Mouse (Mus musculus) erythroblast, embryonic 14.5 days (primary cell): ENCODE data around the gene Slc25a30. TPM values are rescaled to one million over a fixed set of nuclear protein-coding genes. Genes with fewer than 3 reads are reported as not detected.
"Not testable (repeated sequence)": the region's sequence is repeated elsewhere in the genome, so short reads cannot be mapped to it uniquely, and the experiment has no call there.

Experiments
- H3K27me3 ChIP-seq: 2 replicates; pipeline ENCODE4 v1.6.1; 2012; ENCODE audit warnings: inconsistent platforms; ENCODE audit not compliant: control insufficient read depth
- H3K36me3 ChIP-seq: 2 replicates; pipeline ENCODE4 v1.6.1; 2012; ENCODE audit warnings: mild to moderate bottlenecking, inconsistent platforms; ENCODE audit not compliant: control insufficient read depth
- H3K4me1 ChIP-seq: 2 replicates; pipeline ENCODE4 v1.6.1; 2012; ENCODE audit warnings: inconsistent platforms; ENCODE audit not compliant: control insufficient read depth
- H3K4me3 ChIP-seq: replicated peaks from 2 replicates; pipeline ENCODE3; 2012; ENCODE audit warnings: moderate library complexity, mild to moderate bottlenecking, inconsistent platforms
- H3K9me3 ChIP-seq: 2 replicates; pipeline ENCODE4 v1.6.1; 2012; ENCODE audit warnings: low read length, inconsistent platforms, mixed read lengths; ENCODE audit not compliant: control insufficient read depth
- GATA1 ChIP-seq: IDR thresholded peaks from 2 replicates; pipeline ENCODE4 v1.6.1; 2012; ENCODE audit warnings: low read length, inconsistent platforms, mixed read lengths
- TAL1 ChIP-seq: IDR thresholded peaks from 3 replicates; pipeline ENCODE4 v1.6.1; 2012; ENCODE audit warnings: low read length, inconsistent platforms, mixed read lengths
- polyA plus RNA-seq: library from polyadenylated mRNA; stranded (reverse); fragments of >175 nt; gene quantifications from 2 replicates; pipeline ENCODE4 v1.2.3, GENCODE M21; 2012

Gene Slc25a30
- polyA plus RNA-seq, 1 experiment: 0.87 TPM

DNA sequence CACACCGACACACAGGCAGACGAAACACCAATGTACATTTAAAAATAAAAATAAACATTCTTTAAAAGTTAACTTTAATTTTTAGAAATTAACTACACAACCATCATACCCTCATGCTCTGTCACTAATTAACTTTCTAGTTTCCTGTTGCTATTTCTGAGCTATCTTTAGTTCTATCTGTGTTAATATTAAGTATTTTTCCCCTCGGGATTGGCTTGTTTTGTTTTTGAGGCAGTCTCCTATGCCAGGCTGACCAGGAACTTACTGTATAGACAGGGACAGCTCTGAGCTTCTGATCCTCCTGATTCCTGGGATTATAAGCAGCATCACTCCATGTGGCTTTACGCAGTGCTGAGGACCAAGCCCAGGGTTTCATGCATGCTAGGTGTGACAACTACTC is 6.9 kb downstream of the Slc25a30 start:
- Histone ChIP-seq H3K9me3 (no peaks in the 10 kb centered on the region), H3K4me3 (no peak overlapping the region), H3K27me3 (no peaks in the 10 kb centered on the region), H3K36me3 (peaks cover 20% of the 10 kb centered on the region), H3K4me1 (peaks cover 12% of the 10 kb centered on the region)
- no peak for TF ChIP-seq TAL1
- TF ChIP-seq GATA1: no peak

DNA sequence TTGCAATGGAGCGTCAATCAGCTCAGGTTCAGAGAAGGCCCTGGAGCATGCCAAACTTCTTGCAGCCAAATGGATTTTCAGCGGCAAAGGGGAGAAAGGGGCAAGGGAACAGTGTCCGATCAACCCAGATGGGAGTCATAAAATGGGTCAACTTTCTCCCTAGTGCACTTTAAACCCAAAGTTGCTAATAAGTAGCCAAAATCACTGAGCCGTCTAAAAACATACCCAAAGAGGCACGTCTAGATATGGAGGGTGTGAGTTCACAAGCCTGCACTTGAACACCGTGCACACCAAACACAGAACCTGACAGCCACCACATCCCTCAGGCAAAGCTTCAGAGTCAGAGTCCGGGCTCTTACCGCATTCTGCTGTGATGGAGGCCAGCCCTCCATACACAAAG is 10.2 kb downstream of the Slc25a30 start:
- H3K27me3 ChIP-seq: no peaks in the 10 kb centered on the region
- peaks cover 44% of the 10 kb centered on the region for H3K36me3 ChIP-seq
- no peak overlapping the region for H3K4me3 ChIP-seq
- TF ChIP-seq GATA1 (no peak), TAL1 (no peak)
- no peaks in the 10 kb centered on the region for H3K9me3 ChIP-seq
- peaks cover 27% of the 10 kb centered on the region for H3K4me1 ChIP-seq

DNA sequence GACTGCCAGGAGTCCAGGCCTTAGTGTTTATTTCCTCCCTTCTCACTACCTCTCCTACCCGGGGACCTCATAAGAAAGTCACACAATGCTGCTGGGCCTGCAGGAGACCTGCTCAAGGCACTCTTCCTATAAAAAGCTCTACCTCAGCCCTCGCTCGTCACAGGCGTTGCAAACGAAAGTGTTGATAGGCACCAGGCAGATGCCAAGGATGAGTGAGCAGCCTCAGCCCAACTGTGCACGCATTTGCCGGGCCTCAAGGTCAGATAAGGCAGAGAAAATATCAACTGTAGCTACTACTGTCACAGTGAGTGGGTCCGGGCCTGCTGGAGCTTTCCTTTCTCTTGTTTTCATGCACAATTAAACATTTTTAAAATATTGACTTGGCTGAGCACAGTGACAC is 13.4 kb downstream of the Slc25a30 start:
- H3K27me3 ChIP-seq: no peaks in the 10 kb centered on the region
- H3K4me3 ChIP-seq: no peak overlapping the region
- H3K4me1 ChIP-seq: peaks cover 25% of the 10 kb centered on the region
- no peaks in the 10 kb centered on the region for H3K9me3 ChIP-seq
- TF ChIP-seq TAL1 (no peak), GATA1 (no peak)
- H3K36me3 ChIP-seq: peaks cover 62% of the 10 kb centered on the region

DNA sequence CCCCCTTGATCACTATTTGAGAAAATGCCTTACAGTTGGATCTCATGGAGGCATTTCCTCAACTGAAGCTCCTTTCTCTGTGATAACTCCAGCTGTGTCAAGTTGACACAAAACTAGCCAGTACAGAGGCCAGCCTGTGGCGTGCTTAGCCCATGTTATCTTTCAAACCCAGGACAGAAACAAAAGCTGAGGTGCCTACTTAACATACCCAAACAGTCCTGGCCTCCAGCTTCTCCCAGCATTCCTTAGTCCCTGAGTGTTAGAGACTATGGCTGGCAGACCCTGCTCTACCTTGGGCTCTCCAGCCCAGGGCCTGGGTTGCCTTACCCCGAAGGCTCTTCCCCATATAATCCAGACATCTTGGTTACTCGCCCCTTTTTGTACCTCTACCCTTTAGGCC is 14.4 kb downstream of the Slc25a30 start:
- not testable (repeated sequence) for H3K4me3 ChIP-seq, H3K27me3 ChIP-seq, H3K9me3 ChIP-seq
- peaks cover 72% of the 10 kb centered on the region for H3K36me3 ChIP-seq
- peaks cover 19% of the 10 kb centered on the region for H3K4me1 ChIP-seq

DNA sequence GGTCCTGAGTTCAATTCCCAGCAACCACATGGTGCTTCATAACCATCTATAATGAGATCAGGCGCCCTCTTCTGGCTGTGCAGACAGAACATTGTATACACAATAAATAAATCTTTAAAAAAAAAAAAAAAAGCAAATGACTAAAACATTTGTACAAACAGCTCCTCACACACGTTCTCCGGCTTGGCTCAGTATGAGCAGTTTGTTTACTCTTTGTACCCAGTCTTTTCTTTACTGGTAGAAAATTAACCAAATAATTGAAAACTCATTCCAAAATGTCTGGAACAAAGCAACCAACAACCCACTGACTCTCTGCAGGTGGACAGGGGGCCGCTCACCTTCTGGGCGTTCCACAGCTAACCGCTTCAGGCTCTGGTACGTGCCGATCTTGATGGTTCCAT is 15.7 kb downstream of the Slc25a30 start:
- no peak overlapping the region for H3K4me3 ChIP-seq
- no peaks in the 10 kb centered on the region for H3K27me3 ChIP-seq
- H3K4me1 ChIP-seq: peaks cover 15% of the 10 kb centered on the region
- no peak for TF ChIP-seq TAL1
- no peak for TF ChIP-seq GATA1
- peaks cover 81% of the 10 kb centered on the region for H3K36me3 ChIP-seq
- no peaks in the 10 kb centered on the region for H3K9me3 ChIP-seq

DNA sequence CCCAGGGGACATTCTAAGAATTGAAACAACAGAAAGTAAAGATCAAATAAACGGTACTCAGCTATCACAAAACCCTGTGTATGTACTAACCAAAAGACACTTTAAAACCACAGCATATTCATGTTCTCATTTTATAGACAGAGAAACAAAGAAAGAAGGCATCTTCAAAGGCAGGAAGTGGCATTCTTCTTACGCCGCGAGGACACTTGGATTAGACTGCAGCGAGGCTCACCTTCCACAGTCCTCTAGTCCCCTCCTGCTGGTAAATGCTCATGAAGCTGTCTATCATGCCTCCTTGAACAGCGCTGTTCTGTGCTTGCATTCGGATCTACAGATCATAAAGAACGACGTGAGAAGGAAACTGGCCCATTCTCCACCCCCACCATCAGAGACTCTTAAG is 17.5 kb downstream of the Slc25a30 start:
- no peak overlapping the region for H3K4me3 ChIP-seq
- no peak for TF ChIP-seq TAL1
- no peak for TF ChIP-seq GATA1
- H3K36me3 ChIP-seq: peaks cover 79% of the 10 kb centered on the region

DNA sequence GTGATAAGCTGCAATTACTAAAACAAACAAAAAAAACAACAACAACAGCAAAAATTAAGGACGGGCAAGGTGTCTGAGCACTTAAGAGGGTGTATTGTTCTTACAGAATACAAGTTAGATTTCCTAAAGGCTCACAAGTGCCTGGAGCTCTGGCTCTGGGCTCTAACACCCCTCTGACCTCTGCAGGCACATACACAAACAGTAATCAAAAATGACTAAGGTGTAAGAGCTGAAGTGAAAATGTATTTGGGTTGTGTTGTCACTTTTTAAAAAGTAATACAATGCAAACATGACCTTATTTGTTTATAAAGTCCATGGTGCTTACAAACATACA is 18.6 kb downstream of the Slc25a30 start:
- Histone ChIP-seq H3K4me1 (peaks cover 3% of the 10 kb centered on the region), H3K9me3 (no peaks in the 10 kb centered on the region), H3K27me3 (no peaks in the 10 kb centered on the region), H3K4me3 (no peak overlapping the region), H3K36me3 (peaks cover 77% of the 10 kb centered on the region)
- no peak for TF ChIP-seq TAL1
- no peak for TF ChIP-seq GATA1

More for the DNA sequence above, 17.5 kb downstream of the Slc25a30 start:
- Histone ChIP-seq H3K9me3 (no peaks in the 10 kb centered on the region), H3K27me3 (no peaks in the 10 kb centered on the region), H3K4me1 (peaks cover 14% of the 10 kb centered on the region)

DNA sequence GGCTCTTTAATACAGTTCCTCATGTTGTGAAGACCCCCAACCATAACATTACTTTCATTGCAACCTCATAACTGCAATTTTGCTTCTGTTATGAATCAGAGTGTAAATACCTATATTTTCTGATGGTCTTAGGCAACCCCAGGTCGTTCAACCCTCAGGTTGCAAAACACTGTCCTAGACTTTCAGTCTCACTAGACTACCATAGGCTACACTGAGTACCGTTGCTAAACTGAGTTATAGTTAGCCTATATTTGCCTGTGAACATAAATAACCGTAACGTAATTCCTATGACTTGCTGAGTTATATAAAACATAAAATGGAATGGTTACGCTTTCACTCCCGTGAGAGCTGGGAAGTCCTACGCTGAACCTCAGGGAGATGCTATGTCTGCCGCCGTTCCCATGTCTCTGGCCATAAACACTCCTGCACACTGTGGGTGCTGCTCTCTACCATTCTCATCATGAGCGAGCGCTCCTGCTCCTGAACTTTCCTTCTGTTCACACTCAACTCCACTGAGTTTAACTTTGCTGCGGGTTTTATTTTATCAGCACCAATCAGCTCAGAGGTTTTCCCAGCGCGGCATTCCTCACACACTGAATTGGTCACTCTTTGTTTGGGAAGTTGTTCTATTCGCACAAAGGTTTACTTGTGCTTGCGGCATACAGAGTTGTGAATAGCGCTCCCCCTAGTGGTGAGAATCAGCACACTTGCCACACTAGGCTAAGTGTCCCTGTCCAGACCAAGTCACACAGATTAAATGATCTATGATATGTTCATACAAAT is 19.2 kb downstream of the Slc25a30 start:
- Histone ChIP-seq H3K9me3 (no peaks in the 10 kb centered on the region), H3K36me3 (peaks cover 75% of the 10 kb centered on the region), H3K27me3 (no peaks in the 10 kb centered on the region), H3K4me3 (no peak overlapping the region), H3K4me1 (no peaks in the 10 kb centered on the region)
- TF ChIP-seq GATA1: no peak
- TF ChIP-seq TAL1: no peak

DNA sequence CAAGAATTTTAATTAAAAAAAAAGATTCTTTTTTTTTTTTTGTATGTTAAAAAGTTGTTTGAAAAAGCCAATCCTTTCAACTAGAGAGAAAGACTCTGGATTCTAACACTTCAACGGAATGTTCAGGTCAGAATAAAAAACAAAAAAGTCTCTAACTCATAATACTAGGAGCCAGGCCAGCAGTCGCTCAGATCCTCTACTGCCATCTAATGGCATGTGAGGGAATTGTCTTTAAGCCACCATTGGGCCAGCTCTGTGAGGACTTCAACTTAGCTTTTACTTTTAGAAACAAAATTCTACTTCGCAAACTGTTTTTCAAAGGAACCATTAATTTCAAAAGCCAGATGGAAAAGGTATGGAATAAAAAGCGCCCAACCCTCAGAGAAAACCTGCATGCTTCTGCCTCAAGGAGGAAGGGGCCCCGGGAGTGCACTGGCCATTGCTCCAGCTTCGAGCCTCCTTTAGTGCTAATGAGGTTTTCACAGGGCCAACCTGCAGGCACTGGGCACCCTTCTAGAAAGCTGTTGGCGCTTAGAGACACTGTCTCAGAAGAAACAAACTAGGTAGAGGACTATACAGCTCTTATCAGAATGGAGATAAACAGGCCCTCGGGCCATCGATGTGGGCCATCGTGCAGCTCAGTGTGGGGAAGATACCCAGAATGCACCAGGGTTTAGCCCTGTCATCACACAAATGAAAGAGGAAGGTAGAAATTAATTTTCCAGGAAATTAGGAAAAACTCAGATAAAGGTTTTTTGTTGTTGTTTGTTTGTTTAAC is 25.6 kb downstream of the Slc25a30 start:
- Histone ChIP-seq H3K9me3 (no peaks in the 10 kb centered on the region), H3K4me1 (peaks cover 9% of the 10 kb centered on the region), H3K36me3 (peaks cover 30% of the 10 kb centered on the region), H3K27me3 (no peaks in the 10 kb centered on the region), H3K4me3 (no peak overlapping the region)
- TF ChIP-seq TAL1: no peak
- no peak for TF ChIP-seq GATA1

DNA sequence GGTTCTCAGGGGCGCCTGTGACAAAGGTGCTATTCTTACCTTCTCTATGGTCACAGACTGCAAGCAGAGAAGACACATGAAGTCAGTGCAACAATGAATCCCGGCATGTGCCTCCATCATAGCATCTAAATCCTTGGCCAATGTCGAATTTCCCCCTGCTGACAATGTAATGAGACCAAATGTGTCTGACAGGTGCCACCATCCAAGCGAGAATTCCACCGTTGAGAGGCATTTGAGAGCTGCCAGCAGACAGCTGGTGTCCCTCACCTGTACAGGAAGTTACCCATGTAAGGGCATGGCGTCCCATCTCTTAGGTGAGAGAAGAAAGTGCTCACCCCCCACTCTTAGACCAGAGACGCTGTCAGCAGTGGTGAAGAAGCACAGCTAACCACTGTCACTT is 28.4 kb downstream of the Slc25a30 start:
- peaks cover 14% of the 10 kb centered on the region for H3K36me3 ChIP-seq
- H3K27me3 ChIP-seq: no peaks in the 10 kb centered on the region
- no peak for TF ChIP-seq GATA1
- TF ChIP-seq TAL1: no peak
- no peak overlapping the region for H3K4me3 ChIP-seq
- H3K9me3 ChIP-seq: no peaks in the 10 kb centered on the region
- H3K4me1 ChIP-seq: peaks cover 20% of the 10 kb centered on the region
